ENCODE assay signal across 22 mouse cellular contexts in the genomic region with DNA sequence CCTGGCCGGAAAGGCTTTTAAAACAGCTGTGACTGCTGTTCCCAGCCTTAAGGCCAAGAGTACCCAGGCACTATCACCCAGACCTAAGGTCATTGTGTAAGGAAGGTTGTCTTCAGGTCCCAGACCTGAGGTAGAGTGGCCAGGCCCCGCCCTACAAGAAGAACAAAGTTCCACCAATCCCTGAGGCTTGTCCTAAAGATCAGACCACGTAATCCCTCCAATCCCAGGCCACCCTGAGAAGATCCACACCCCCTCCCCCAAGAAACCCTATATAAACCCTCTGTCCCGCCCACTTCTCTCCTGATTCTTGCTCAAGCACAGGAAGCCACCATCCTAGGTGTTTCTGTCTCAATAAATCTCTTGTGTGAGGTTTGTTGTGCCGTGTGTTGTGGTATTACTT.
"Had no signal": no experiment of that assay in that cellular context is flagged by ENCODE, and none has a peak within 500 bp of the region (broad histone marks: within the 10 kb centered on the region; RNA-seq: fewer than 3 reads in every experiment).

No protein-coding gene starts in this region.

- H3K27ac ChIP-seq: limb, embryonic 12.5 days; limb, embryonic 15.5 days; liver, embryonic 14.5 days; macrophage; midbrain, embryonic 10.5 days; midbrain, embryonic 13.5 days; neural tube, embryonic 12.5 days; neural tube, embryonic 15.5 days; stomach, postnatal 0 days had no signal

- H3K4me1 ChIP-seq: limb, embryonic 12.5 days; limb, embryonic 15.5 days; megakaryocyte, embryonic 14.5 days; midbrain, embryonic 13.5 days; neural tube, embryonic 12.5 days; neural tube, embryonic 15.5 days had no signal

- DNase-seq: kidney, adult 9 months; kidney, postnatal 14 days; kidney, postnatal 4 days; left cerebral cortex, postnatal 4 days; liver, postnatal 0 days; lung, embryonic 14.5 days; right cerebral cortex, adult 18-20 months; right cerebral cortex, postnatal 14 days; right cerebral cortex, postnatal 4 days; thymus, adult 2 months; thymus, postnatal 14 days; thymus, postnatal 4 days had no signal

- H3K9ac ChIP-seq: limb, embryonic 12.5 days; limb, embryonic 15.5 days; liver, embryonic 14.5 days; liver, postnatal 0 days; lung, embryonic 14.5 days; midbrain, embryonic 13.5 days; neural tube, embryonic 12.5 days; neural tube, embryonic 15.5 days had no signal

- H3K4me3 ChIP-seq: limb, embryonic 12.5 days; limb, embryonic 15.5 days; megakaryocyte, embryonic 14.5 days; midbrain, embryonic 10.5 days; midbrain, embryonic 13.5 days; neural tube, embryonic 12.5 days; neural tube, embryonic 15.5 days had no signal

- H3K27me3 ChIP-seq: limb, embryonic 12.5 days; limb, embryonic 15.5 days; midbrain, embryonic 13.5 days; neural tube, embryonic 12.5 days; neural tube, embryonic 15.5 days had no signal
